Mouse (Mus musculus) spleen, adult 12 weeks (tissue): ENCODE results near the gene Spata19.

Source experiments
- DNase-seq: peaks from one replicate; pipeline ENCODE4 v3.0.0; 2022; ENCODE audit warnings: low spot score

Gene Spata19

GRCm38 (mm10) chr9:27396500-27396899, at the start of gene Spata19:
TSS of gene Spata19 (plus strand) at chr9:27396800.
- no peak for DNase-seq

DNA sequence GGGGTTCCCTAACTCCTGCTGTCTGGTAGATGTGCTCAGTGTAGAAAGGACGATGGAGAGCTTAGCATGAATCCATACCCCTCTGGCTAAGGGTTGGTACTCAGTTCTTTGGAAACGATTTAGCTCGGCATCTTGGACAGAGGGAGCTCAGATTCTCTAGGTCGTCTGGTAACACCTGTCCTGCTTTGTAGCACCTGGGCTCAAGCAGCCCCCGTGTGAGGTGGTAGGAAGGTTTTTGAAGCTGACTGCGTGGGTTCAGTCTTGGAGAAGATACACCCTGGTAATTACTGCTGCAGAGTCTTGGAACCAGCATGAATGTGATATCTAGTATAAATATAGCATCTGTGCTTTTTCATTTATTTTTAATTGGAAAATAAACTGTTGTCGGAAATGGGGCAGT, 43.5 kb upstream of the Spata19 start:
- no peak for DNase-seq

DNA sequence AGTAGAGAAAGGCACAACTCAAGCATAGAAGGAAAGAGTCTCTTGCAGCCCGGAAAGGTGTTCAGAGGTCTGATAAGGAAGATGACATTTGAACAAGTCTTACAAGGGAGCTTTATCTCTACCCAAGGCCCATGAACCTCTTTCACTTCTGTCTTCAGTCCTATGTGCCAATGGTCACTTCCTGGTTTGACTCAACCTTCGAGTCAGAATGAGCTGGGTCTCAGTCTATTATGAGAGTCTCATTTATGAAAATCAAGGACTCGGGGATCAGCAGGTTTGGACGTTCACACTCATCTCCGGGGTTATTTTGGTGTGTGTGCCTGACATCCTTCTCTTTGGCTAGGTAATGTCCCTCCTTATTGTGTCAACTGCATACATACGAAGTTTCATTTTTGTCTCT, 38.7 kb upstream of the Spata19 start:
- no peak for DNase-seq

DNA sequence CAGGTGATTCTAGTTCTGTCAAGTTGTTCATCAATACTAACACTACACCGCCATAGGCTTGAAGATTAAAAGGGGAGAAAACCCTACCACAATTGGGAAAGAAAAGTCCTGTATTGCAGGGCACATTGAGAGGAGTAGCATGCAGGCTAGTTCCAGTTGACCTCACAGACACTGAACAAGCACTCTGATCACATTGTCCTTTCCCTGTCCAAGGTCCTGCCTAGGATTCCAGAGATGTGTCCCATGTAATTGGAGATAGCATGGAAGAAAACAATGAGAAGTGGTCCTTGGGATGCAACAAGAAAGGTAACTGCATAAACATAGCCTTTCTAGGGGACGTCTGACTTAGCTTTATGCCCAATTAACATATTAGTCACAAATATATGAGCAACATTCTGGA, 29.4 kb upstream of the Spata19 start:
- DNase-seq: no peak

DNA sequence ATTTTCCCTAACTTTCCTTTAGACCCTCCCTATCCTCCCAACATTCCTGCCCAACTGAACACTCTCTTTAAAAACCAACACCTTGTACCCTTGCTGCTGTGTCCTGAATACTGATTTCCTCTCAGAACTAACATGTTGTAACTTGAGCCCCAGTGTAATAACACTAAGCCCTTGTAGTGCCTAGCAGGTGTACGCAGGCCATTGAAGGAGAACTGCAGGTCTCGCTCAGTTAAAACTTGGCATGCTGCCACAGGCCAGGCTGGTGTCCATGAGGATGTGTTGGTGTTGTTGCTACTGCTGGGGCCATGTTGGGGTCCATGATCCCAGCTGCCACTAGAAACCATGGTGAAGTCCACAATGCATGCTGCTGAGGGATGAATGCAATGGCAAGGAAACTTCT, 27.5 kb upstream of the Spata19 start:
- DNase-seq: no peak

GRCm38 (mm10) chr9:27375746-27376145, 20.9 kb upstream of the Spata19 start:
- no peak for DNase-seq

DNA sequence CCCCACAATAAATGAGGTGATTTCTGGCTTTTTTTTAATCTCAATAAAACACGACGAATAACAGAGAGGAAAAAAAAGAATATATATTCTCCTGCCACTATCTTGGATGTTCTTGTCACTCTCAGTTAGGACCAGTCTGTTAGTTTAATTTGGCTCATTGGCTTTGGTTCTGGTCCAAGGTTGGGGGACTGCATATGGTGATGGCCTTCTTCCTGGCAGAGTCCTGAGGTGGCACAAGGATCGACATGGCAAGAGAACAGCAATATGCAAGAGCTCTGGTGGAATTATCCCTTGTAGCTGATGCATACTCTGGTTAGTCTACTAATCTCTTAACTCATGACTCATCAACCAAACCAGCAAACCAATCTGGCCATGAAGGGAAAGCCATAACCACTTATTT, 9.6 kb upstream of the Spata19 start:
- DNase-seq: no peak

DNA sequence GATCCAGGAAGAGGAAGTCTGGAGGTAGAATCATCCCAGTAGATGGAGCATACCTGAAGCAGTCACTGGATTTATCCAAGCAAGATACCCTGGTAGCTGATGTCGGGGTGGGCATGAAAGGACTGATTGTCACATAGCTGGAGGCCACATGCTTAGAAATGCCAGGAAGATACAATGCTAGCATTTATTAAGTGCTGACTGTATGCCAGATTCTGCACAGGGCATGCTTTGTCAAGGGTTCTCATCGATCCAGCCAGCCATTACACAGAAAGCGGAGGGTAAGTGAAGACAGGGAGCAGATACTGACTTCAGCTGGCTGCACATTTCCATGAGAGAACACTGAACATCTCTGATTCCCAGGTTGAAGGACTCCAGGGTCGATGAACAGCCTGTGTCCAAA, 4.6 kb downstream of the Spata19 start:
- no peak for DNase-seq

DNA sequence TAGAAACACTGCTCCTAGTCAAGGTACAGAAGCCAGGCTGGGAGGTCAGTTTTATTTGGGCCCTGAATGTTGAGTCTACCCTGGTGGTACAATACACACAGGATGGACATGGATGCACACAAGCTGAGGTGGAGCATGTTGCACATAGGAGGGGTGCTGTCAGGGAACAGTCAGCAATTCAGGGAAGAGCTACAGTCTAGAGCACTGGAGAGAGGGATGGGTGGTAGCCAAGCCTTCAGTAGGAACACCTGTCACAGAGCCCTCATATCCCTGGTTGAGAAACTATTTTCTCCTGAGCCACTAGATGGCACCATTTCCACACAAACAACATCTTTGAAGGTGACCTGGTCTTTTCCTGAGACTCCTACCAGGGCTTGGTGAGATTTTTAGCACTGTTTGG, 13.1 kb downstream of the Spata19 start:
- DNase-seq: no peak

GRCm38 (mm10) chr9:27414058-27414460, 17.5 kb downstream of the Spata19 start:
- no peak for DNase-seq

DNA sequence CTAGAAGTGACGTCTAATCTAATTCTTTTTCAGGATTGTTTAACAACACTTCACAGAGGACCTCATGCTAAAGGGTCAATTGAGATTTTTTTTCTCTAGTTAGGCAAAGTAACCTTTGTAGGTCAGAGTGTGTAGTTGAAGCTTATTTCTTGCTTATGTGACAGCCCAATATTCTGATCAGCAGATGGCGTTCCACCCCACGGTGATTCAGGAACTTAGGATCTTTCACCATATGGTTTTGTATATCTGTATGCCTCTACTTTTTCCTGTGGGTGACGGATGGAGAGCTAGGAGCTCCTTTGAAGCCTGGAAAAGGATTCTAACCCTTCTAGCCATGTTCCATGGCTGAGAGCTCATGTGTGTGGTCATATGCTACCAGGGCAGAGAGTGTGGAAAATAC, 27.9 kb downstream of the Spata19 start:
- DNase-seq: no peak

DNA sequence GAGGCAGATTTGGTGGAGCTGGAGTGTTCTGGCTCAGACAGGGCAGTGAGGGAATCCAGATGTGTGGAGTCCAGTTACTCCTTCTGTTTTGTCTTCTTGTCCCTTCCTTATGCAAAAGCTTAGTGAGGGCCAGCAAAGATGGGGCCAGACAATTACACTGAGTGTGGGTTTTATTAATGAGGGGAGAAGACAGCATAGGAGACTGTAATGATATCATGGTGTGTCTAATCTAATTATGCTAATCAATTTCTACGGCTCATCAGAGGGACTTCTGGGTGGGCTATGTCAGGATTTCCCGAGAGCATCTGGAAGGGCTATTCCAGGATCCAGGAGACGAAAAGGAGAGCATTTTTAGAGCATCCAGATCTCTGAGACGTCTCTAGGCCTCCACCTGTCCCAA, 32.0 kb downstream of the Spata19 start:
- DNase-seq: no peak

DNA sequence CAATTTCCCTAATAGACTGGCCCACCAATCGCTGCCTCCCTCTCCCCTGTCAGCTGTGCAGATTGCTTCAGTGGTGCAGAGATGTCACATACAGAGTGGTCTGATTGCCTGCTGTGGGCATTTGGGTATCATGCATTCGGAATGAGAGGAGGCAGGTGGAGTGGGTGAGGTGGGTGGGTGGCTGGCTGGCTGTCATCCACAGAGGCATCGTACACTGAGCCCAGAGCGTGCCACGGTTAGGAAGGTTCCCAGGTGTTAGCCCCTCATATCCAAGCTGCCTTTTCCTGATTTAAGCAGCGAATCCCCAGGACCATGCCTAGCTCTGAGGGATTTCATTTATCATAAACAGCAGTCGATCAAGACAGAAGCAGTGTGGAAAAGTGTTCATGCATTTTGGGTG, 36.7 kb downstream of the Spata19 start:
- no peak for DNase-seq

GRCm38 (mm10) chr9:27435936-27436335, 39.3 kb downstream of the Spata19 start:
- no peak for DNase-seq

GRCm38 (mm10) chr9:27437391-27438061, 40.9 kb downstream of the Spata19 start:
- DNase-seq: no peak

GRCm38 (mm10) chr9:27449780-27450422, 53.3 kb downstream of the Spata19 start:
- no peak for DNase-seq
